Mouse (Mus musculus): ENCODE results near the gene Rap2b.

The Rap2b gene

GRCm38 (mm10) chr3:61361338-61361737 lies at the start of gene Rap2b:
Gene Rap2b (plus strand): TSS chr3:61361638.
- no peak for DNase-seq (ENCODE audit: low read depth, low spot score)

DNA sequence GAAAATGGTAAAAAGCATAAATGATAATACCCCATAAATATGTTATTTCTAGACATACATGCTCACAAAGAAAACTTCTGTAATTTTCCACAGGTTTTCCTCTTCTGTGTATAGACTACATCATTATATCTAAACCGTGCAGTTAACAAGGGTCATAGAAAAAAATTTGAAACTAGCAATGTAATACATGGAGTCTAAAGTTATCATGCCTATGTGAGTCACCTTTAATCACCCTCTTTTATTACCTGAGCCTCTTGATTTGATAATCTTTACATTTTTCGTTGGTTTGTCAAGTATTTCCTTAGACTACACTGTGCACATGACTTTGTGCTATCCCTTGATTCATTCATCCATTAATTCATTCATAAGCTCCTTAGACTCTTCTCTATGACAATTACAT lies 46.4 kb upstream of the Rap2b start:
- no peak for DNase-seq (ENCODE audit: low read depth, low spot score)

GRCm38 (mm10) chr3:61320031-61320430 lies 41.4 kb upstream of the Rap2b start:
- no peak for DNase-seq (ENCODE audit: low read depth, low spot score)

DNA sequence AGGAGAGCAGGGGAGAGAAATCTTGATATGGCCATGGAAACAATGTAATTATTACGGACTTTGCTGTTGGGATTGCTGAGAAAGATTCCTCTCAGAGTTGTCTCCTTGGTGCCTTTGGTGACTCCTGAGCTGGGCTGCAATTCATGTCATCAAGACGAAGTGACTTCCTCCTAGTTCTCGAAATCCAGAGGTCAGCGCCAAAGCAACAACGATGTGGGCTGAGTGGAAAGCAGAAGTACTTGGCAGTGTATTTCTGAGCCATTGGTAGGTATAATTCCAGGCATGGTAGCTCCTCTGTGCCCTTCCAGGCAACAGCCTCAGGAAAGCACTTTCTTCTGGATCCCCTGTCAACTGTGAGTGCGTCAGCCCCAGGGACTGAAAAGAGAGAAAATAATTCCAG lies 39.8 kb upstream of the Rap2b start:
- DNase-seq (ENCODE audit: low read depth, low spot score) = no peak

DNA sequence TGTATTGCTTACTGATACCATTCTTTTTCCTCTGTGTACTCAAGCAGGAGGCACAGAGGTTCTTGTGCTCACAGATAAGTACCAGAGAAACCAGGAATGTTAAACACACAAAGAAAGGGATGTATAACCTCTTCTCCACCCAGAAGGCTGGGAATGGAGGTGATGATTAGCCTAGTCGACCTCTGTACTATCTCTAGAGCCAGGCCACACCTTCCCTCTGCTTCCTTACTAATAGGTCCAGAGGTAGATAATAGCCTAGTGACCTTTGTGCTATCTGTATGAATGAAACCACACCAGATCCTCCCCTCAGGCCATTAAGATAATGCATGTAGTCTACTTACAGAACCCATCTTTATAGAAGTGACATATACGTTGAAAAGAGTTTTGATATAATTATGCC lies 25.2 kb upstream of the Rap2b start:
- DNase-seq (ENCODE audit: low read depth, low spot score) = no peak

DNA sequence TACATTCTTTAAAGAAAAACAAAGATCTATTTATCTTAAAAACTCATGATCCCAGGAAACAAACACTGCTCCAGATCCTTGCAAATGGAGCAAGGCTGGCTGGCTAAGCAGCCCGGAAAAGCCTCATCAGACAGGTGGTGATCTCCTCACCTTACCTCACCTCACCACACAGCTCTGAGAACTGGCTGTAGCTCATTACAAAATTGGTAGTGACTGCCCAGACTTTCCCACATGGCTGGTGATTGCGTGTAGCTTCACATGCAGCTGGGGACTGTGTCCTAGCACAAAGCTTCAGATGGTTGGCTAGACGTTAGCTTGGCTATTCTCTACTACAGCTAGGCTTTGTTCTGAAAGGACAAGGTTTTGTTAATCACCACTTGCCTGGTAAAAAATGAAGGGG lies 24.2 kb upstream of the Rap2b start:
- no peak for DNase-seq (ENCODE audit: low read depth, low spot score)

DNA sequence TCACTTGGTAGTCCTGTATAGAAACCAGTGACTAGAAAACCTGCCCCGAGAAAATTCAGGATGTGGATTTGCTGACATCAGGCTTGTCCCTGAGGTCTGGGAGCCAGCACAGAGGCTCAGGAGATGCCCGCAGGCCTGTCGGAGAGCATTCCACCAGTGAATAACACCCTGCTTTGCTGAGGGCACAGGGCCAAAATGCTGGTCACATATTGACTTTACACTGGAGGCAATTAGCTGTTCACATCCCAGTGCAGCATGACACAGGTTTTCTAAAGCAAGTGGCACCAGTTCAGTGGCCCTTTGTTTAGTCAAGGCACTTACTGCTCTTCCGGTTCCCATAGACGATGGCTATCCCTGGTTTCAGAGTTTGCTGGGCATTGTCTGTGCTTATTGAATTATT lies 21.1 kb upstream of the Rap2b start:
- no peak for DNase-seq (ENCODE audit: low read depth, low spot score)

DNA sequence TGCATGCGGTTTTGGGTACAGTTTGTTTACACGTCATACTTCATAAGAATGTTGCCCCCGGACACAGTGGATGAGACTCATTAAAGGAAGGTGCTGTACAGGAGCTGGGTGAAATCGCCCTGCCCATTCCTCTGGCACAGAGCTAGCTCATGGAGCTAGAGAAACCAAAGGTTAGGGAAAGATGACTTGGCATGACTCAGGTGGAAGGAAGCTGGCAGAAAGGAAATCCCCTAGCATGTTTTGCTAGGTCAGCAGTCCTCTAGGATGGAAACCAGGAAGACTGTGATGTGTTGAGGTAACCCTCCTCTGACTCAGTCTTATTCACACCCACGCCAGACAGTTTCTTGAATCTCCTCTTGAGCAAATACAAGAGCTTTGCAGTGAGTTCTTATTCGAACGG lies 17.4 kb upstream of the Rap2b start:
- no peak for DNase-seq (ENCODE audit: low read depth, low spot score)

GRCm38 (mm10) chr3:61345636-61346035 lies 15.8 kb upstream of the Rap2b start:
- no peak for DNase-seq (ENCODE audit: low read depth, low spot score)

GRCm38 (mm10) chr3:61348036-61348614 lies 13.3 kb upstream of the Rap2b start:
- no peak for DNase-seq (ENCODE audit: low read depth, low spot score)

GRCm38 (mm10) chr3:61349433-61349832 lies 12.0 kb upstream of the Rap2b start:
- DNase-seq (ENCODE audit: low read depth, low spot score) = no peak

- DNase-seq (ENCODE audit: low read depth, low spot score) = no peak
These were observed 6.0 kb upstream of the Rap2b start for GRCm38 (mm10) chr3:61355464-61355863.

GRCm38 (mm10) chr3:61358107-61358506 lies 3.3 kb upstream of the Rap2b start:
- DNase-seq (ENCODE audit: low read depth, low spot score) = no peak

GRCm38 (mm10) chr3:61358756-61359293 lies 2.6 kb upstream of the Rap2b start:
- DNase-seq (ENCODE audit: low read depth, low spot score) = no peak

DNA sequence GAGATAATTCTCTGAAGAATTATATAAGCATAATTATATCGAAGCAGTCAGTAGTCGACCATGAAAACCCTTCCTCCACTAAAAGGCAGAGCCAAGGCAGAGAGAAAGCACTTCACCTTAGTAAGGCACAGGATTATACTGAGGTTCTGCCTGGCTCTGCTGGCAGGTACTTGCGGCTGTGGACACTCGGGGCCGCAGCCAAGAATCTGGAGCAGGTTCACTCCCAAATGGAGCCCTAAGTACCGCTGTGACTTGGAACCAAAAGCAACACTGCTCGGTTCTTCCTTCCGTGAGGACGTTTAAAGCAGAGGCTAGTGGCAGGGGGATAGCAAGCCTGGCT lies 1.4 kb downstream of the Rap2b start:
- DNase-seq (ENCODE audit: low read depth, low spot score) = no peak

DNA sequence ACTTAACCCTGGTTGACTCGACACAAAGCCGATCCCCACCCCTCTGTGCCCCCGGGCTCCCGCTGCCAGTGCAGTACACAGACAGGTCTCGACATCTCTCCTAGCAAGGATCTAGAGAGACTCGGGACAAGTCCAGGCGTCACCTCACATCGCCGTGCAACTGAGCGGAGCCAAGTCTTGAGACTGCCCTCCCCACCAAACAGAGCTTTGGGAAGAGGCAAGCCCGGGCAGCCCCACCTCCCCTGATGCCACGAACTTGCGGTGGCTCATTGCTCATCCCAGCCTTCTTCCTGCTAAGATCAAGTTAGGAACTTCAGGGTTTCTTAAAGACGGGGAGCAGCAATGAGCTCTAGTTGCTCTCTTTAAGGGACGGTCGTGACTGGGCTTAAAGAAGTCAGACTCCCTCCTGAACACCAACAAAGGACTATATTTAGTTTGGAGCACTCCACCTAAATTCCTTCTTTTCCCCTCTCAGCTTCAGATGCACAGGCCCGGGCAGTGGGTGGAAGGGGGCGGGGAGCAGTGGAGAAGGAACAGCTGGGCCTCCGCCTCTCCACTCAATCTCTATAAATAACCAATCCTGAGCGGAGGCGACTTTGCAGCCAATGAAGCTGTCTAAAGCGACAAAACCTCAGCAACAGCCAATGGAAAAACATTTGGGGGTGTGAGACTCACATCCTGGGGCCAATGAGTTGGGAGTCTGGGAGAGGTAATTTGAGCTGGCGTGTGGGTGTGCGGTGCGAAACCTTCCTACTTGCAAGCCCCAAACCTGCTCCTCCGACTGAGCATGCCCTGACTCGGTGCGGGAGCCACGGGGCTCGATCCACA lies 1.9 kb downstream of the Rap2b start:
- peak; percentile 83 for DNase-seq (ENCODE audit: low read depth, low spot score)

- DNase-seq (ENCODE audit: low read depth, low spot score) = peak; percentile 79
These were observed 2.7 kb downstream of the Rap2b start for GRCm38 (mm10) chr3:61363989-61364660.

DNA sequence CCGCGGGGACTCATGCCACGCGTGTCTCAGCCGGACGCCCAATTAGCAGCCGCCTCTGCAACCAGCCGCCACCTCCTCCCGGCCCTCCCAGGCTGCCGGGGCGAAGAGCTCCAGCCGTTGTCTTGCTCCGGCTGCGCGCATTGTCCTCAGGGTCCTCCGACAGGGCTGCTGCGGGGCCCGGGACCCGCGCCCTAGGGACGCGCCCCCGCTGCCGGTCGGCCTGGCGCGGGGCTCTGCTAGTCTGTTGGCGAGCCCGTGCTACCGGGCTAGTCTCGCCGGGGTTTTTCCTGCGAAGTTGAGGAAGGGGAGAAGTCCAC lies 3.2 kb downstream of the Rap2b start:
- DNase-seq (ENCODE audit: low read depth, low spot score) = no peak

DNA sequence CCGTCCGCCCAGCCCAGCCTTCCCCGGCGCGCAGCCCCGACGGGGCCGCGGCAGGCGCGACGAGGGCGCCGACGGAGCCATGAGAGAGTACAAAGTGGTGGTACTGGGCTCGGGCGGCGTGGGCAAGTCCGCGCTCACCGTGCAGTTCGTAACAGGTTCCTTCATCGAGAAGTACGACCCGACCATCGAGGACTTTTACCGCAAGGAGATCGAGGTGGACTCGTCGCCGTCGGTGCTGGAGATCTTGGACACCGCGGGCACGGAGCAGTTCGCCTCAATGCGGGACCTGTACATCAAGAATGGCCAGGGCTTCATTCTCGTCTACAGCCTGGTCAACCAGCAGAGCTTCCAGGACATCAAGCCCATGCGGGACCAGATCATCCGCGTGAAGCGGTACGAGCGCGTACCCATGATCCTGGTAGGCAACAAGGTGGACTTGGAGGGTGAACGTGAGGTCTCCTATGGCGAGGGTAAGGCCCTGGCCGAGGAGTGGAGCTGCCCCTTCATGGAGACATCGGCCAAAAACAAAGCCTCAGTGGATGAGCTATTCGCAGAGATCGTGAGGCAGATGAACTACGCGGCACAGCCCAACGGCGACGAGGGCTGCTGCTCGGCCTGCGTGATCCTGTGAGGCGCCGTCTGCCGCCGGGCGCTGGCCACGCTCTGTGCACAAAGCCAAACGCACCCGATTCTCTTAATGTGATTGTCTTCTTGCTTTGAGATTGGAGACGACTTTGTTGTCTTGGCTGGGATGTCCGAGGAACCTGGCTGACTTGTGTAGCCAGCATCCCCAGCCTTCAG lies 3.7 kb downstream of the Rap2b start:
- DNase-seq (ENCODE audit: low read depth, low spot score) = no peak

- DNase-seq (ENCODE audit: low read depth, low spot score) = no peak
These were observed 4.4 kb downstream of the Rap2b start, which contains the start of gene B430305J03Rik for GRCm38 (mm10) chr3:61365779-61366373. Gene B430305J03Rik (minus strand): TSS chr3:61365951.

- DNase-seq (ENCODE audit: low read depth, low spot score) = no peak
These were observed 7.0 kb downstream of the Rap2b start for GRCm38 (mm10) chr3:61368446-61368845.

DNA sequence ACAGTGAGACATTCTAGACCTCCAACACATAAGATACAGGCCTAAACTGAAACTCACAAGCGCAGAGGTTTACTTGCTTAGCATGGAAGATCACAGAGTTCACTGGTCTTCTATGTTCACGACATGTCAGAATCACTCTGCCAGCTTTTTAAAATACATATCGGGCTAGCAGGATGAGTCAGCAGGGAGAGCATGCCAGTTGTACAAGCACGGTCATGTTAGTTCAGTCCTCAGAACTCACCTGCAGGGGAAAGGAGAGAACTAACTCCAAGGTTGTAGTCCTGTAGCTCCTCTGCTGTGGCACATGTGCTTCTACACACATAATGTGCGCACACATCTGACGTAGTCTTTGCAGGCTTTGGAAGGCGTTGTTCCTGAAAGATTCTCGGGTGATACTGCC lies 14.6 kb downstream of the Rap2b start:
- DNase-seq (ENCODE audit: low read depth, low spot score) = no peak
